Mouse (Mus musculus): ENCODE measurements around the gene Srpk2.
"Not testable (repeated sequence)": the region's sequence is repeated elsewhere in the genome, so short reads cannot be mapped to it uniquely, and the experiment has no call there.

Srpk2 gene

GRCm38 (mm10) chr5:23670880-23671279 is 13.5 kb downstream of the Srpk2 start:
- DNase-seq: no peak

GRCm38 (mm10) chr5:23665906-23666305 is 18.5 kb downstream of the Srpk2 start:
- DNase-seq: no peak

DNA sequence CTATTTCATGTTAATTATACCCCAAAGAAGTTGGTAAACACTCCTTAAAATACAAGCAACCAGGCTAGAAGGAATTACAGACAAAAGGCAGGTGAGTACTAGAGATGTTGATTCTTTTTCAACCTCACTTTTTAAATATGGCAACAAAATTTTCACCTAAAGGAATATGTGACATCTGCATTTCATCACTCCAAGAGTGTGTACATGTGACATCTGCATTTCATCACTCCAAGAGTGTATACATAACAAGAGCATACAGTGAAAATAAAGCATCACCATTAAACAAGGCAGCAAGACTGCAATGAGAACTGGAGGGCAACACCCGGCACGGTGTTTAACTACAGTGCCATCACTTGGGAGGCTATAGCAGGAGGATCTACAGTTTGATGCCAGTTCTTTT is 23.2 kb downstream of the Srpk2 start:
- no peak for DNase-seq

DNA sequence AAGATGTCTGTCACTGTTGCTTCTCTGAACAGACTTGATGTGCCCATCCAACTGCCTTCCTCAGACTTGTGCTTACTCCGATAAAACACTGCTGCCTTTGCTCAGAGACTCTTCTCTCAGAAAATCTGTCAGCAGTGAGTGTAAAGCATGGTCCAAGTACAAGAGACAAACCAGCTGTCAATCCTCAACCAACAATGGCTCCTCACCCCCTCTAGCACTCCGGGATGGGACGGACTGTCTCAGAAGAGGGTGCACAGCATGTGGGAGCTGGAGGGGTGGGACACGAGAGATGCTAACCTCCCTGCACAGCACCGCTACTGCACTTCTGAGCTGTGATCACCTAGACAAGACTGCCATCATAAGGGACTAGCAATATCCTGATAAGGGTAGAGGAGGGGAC is 26.4 kb downstream of the Srpk2 start:
- no peak for DNase-seq

- no peak for DNase-seq
Observed at GRCm38 (mm10) chr5:23656590-23656989, 27.8 kb downstream of the Srpk2 start.

DNA sequence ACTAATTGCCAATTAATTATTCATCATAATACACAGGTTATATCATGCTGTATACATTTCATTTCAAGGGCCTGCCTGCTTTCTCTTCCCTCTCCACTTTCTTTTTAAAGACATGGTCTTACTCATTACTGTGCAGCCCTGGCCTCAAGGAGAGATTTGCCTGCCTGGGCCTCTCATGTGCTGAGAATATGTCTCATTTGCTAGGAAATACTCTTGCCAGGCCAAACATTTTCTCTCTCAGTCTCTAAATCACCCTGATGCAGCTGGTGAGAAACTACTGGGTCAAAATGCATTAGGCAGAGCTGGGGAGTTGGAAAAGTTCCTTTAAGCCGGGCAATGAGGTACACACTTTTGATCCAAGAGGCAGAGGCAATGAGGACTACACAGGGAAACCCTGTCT is 29.4 kb downstream of the Srpk2 start:
- DNase-seq: no peak

GRCm38 (mm10) chr5:23652326-23652725 is 32.1 kb downstream of the Srpk2 start:
- no peak for DNase-seq

GRCm38 (mm10) chr5:23651786-23652185 is 32.6 kb downstream of the Srpk2 start:
- no peak for DNase-seq

DNA sequence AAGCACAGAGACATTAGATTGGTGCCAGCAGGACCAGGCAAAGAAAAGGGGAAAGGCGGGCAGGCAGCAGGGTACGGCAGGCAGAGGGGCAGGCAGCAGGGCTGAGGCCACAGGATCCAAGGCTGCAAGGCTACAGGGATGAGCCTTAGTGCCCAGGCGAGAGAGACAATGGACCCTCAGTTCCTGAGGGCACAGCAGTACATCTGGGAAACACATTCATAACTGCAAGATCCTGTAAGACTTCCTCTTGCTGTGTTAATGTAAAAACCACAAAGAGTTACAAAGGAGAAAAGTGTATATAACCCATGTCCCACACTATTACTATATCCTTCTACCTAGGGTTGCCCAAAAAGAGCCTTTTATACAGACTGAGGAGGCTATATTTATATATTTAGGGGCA is 33.9 kb downstream of the Srpk2 start:
- DNase-seq: no peak

- DNase-seq: no peak
Observed at GRCm38 (mm10) chr5:23649246-23649645, 35.2 kb downstream of the Srpk2 start.

- DNase-seq: no peak
Observed at GRCm38 (mm10) chr5:23645671-23646070, 38.7 kb downstream of the Srpk2 start.

- DNase-seq: not testable (repeated sequence)
Observed at GRCm38 (mm10) chr5:23639193-23639592, 45.2 kb downstream of the Srpk2 start.

DNA sequence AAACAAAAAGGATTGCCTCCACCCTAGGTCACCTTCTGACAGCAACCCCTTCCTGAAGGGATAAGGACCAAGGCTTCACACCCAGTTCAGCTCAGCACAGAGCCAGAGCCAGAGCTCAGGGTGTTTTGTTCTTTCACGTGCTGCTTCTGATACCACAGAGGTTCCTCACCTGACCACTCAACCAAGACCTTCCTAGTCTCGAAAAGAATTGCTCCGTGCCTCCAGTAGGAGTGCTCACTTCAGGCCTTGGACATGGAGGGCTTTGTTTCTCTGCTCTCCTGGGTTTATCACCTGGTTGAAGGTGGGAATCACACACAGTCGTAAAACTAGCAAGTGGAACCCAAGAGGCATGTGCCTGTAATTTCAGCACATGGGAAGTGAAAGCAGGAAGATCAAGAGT is 46.4 kb downstream of the Srpk2 start:
- no peak for DNase-seq

GRCm38 (mm10) chr5:23637337-23637736 is 47.1 kb downstream of the Srpk2 start:
- DNase-seq: no peak

DNA sequence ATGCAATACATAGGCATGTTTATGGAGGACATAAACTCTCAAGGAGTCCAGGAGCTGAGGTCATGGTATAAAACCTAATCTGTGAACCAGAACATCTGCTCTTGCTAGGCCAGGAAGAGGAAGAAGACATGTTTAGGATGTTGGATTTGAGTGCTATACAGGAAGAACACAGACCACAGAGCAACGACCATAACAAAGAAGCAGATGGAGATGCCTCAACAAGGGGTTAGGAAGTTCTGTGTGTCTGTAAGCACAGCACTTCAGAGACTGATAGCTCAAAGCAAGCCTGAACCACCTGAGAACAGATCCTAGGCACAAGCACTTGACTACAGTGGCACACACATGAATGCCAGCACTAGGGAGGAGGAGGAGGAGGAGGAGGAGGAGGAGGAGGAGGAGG is 52.9 kb downstream of the Srpk2 start:
- DNase-seq: no peak

- DNase-seq: no peak
Observed at GRCm38 (mm10) chr5:23627221-23627620, 57.2 kb downstream of the Srpk2 start.

GRCm38 (mm10) chr5:23626173-23626572 is 58.2 kb downstream of the Srpk2 start:
- DNase-seq: no peak

- no peak for DNase-seq
Observed at GRCm38 (mm10) chr5:23620621-23621020, 63.8 kb downstream of the Srpk2 start.

GRCm38 (mm10) chr5:23618656-23619055 is 65.8 kb downstream of the Srpk2 start:
- DNase-seq: no peak

DNA sequence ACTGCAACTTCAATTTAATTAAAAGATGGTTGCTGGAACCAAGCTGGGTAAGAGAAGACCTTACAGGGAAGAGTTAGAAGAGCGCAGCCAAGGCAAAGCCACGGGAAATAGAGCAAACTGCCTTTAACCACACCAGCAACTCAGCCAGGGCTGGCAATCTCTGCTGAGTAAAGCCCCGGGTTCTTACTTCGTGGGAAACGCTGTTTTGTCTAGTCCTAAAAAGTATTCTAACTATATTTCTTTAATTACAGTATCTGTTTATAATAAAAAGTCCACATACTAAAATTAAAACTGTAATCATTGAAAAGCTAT is 67.4 kb downstream of the Srpk2 start:
- DNase-seq: no peak

DNA sequence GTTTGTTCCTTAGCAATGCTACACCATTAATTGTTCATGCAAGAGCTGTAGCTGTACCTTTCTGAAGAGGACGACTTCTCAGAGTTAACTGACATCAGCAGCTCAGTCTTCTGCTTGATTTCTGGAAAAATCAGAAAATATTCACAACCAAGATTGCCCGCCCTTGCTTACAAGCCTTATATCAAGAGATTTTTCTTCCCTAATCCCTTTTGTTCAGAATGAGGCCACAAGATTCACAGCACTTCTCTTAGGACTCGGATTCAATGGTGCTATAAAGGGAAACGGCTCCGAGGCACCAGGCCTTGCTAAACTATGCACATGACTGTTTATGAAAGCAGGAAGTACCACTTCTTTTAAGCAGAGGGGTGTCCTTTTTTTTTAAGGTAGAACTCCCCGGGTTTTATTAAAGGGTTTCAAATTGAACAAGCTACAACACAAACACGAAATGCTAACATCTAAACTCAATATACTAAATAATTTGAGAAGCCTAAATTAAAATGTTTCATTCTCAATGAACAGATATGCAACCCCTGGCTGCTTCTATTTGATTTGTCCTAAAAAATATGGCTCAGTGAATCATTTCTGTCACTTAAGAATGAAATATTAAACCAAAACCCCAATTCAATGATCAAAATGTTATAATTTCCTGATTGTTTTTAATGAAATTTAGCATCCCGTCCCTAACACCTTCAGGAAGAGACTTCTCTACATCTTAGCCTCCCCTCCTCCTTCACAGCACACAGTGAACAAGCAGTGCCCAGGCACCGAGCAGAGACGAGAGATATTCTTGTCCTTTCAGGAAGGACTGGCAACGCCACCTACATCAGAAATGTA is 67.9 kb downstream of the Srpk2 start:
- DNase-seq: peak; percentile 50

DNA sequence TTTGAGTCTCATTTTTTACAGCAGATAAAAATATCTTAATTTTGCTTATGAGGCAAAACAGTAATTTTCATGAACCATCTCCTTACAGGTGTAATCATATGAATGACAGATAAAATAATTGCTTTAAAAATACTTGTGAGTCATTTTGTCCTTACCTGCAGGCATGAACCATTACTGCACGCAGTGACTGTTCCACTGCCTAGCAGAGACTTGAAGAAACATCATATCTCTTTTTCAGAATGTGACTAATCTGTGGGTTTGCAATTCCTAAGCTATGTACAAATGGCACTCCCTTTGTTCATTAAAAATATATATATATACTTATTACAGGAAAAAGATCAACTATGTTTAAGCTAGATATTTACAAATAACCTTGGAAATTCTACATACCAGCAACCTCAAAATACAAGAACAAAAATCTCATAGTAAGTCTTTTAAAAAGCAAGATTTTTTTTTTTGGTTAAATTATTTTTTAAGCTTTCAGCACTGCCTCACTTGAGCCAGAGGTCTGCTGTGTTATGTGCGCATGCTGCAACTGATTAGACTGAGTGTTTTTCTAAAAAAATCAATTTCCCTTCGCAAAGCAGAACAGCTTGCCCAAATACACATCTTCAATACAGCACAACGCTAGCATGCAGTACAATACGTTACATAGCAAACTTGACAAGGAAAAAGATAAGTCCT is 68.7 kb downstream of the Srpk2 start:
- DNase-seq: no peak

- no peak for DNase-seq
Observed at GRCm38 (mm10) chr5:23612856-23613255, 71.6 kb downstream of the Srpk2 start.

GRCm38 (mm10) chr5:23604036-23604705 is 80.2 kb downstream of the Srpk2 start:
- no peak for DNase-seq
